Mouse (Mus musculus) hindbrain, embryonic 14.5 days (tissue): ENCODE measurements around the gene Vdr. TPM values are rescaled to one million over a fixed set of nuclear protein-coding genes. Genes with fewer than 3 reads are reported as not detected.

ENCODE experiments used
- ATAC-seq: fragments of 200-750 bp; cut with Nextera tagmentation; 2 replicates; pipeline ENCODE4 v1.8.0; 2017; ENCODE audit warnings: moderate number of reproducible peaks, mild to moderate bottlenecking, moderate TSS enrichment, moderate library complexity; ENCODE audit not compliant: low FRiP score
- DNase-seq: peaks from one replicate; pipeline ENCODE4 v3.0.0-alpha.2; 2015; ENCODE audit warnings: low spot score
- H3K27ac ChIP-seq: fragments of 300-500 bp; sonication (generic); 2 replicates; pipeline ENCODE4 v1.5.1; 2014; ENCODE audit warnings: mild to moderate bottlenecking, moderate library complexity
- H3K27me3 ChIP-seq: fragments of 300-500 bp; sonication (generic); 2 replicates; pipeline ENCODE4 v1.6.1; 2014; ENCODE audit warnings: mild to moderate bottlenecking, low read length, mixed read lengths; ENCODE audit not compliant: control insufficient read depth, insufficient read depth
- H3K36me3 ChIP-seq: fragments of 300-500 bp; sonication (generic); replicated peaks from 2 replicates; pipeline ENCODE4 v1.6.1; 2014; ENCODE audit not compliant: control insufficient read depth, insufficient read depth
- H3K4me1 ChIP-seq: fragments of 300-500 bp; sonication (generic); replicated peaks from 2 replicates; pipeline ENCODE4 v1.6.1; 2014; ENCODE audit warnings: antibody characterized with exemption, low read length, mixed read lengths; ENCODE audit not compliant: control insufficient read depth, insufficient read depth
- H3K4me2 ChIP-seq: fragments of 300-500 bp; sonication (generic); replicated peaks from 2 replicates; pipeline ENCODE4 v1.6.1; 2014; ENCODE audit warnings: mild to moderate bottlenecking, moderate library complexity
- H3K4me3 ChIP-seq: fragments of 300-500 bp; sonication (generic); replicated peaks from 2 replicates; pipeline ENCODE4 v1.5.1; 2014; ENCODE audit warnings: mild to moderate bottlenecking, low read length
- H3K9ac ChIP-seq: fragments of 300-500 bp; sonication (generic); 2 replicates; pipeline ENCODE4 v1.6.1; 2014
- H3K9me3 ChIP-seq: fragments of 300-500 bp; sonication (generic); 2 replicates; pipeline ENCODE4 v1.6.1; 2016; ENCODE audit warnings: low read length; ENCODE audit not compliant: control insufficient read depth
- WGBS: fragments of 180-500 bp; shearing (Covaris S2); extraction: QIAGEN DNeasy Blood & Tissue Kit; methylation state at CpG from one replicate; pipeline ENCODE4 v1.1.7; 2014; 5-methylcytosine and 5-hydroxymethylcytosine counted together
- polyA plus RNA-seq: library from polyadenylated mRNA; unstranded; fragments of >200 nt; fragmentation: Nextera tagmentation; extraction: Ambion mirVana; gene quantifications from 2 replicates; pipeline ENCODE4 v1.2.1, GENCODE M21; 2014

Gene Vdr
- polyA plus RNA-seq, 1 experiment from 2014 or later, result 0.27 TPM

DNA sequence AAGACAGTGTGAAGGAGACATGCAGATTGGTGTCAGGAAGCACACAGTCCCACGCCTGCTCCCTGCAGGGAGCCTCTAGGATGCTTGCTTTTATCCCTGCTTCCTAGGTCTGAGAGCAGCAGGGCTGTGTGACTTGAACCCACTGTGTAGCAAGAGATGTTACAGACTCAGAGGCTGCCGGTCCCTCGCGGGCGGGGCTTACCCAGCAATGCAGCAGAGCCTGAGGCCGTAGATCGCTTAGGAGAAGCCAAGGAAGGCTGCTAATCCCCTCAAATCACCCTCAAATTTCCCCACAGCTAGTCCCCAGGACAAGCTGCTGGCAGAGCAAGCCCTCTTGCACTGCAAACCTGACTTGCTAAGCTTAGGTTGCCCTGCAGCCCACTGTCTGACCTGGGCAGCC is 38.3 kb upstream of the Vdr start:
- Histone ChIP-seq H3K9me3 (no peaks in the 10 kb centered on the region), H3K9ac (no peak overlapping the region), H3K36me3 (no peaks in the 10 kb centered on the region), H3K27me3 (no peaks in the 10 kb centered on the region), H3K4me2 (no peak overlapping the region), H3K27ac (no peak overlapping the region), H3K4me1 (no peaks in the 10 kb centered on the region), H3K4me3 (no peak overlapping the region)
- ATAC-seq (no peak), DNase-seq (no peak)
- WGBS, result 50% methylated on average over 7 of the region's 7 CpGs

DNA sequence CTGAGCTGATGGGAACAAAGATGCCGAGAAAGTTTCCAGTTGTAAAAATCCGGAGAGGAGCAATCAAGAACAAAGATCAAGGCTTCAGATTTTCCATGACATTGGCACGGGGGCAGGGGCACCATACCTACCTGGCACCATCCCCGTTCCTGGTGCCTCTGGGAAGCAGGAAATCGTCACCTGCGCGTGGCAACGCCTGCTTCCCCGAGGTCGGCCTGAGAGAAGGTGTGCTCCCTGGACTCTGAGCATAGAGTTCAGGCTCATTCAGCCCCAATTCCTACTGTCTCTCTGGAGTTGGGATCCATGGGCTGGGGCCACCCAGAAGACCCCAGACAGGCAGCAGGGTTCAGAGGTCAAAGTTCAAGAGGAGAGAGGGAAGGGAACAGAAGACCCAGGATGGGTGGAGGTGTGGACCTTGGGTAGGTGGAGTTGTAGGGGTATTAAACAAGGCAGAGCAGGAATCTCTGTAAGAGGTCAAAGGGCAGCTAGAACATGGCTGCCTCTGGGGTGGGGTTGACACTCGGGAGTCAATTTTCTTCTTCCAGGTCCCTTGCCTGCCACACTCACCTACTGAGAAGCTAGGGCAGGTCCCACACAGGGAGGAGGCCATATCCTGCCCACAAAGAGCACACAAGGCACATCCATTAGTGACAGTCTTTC is 35.4 kb upstream of the Vdr start:
- ATAC-seq, result no peak
- 82% methylated on average over 11 of the region's 11 CpGs for WGBS
- no peak overlapping the region for H3K4me2 ChIP-seq
- H3K27me3 ChIP-seq, result no peaks in the 10 kb centered on the region
- no peaks in the 10 kb centered on the region for H3K4me1 ChIP-seq
- no peaks in the 10 kb centered on the region for H3K36me3 ChIP-seq
- H3K9me3 ChIP-seq, result no peaks in the 10 kb centered on the region
- H3K9ac ChIP-seq, result no peak overlapping the region
- no peak overlapping the region for H3K27ac ChIP-seq
- H3K4me3 ChIP-seq, result no peak overlapping the region
- DNase-seq, result no peak

- WGBS, result 84% methylated on average over 11 of the region's 11 CpGs
- DNase-seq, result no peak
- H3K27me3 ChIP-seq, result no peaks in the 10 kb centered on the region
- H3K9ac ChIP-seq, result no peak overlapping the region
- H3K9me3 ChIP-seq, result no peaks in the 10 kb centered on the region
- no peak overlapping the region for H3K27ac ChIP-seq
- H3K4me3 ChIP-seq, result no peak overlapping the region
- ATAC-seq, result no peak
- H3K4me1 ChIP-seq, result no peaks in the 10 kb centered on the region
- no peaks in the 10 kb centered on the region for H3K36me3 ChIP-seq
- no peak overlapping the region for H3K4me2 ChIP-seq
Observed at GRCm38 (mm10) chr15:97944919-97945574, 34.6 kb upstream of the Vdr start.

- WGBS, result 84% methylated on average over 8 of the region's 8 CpGs
- ATAC-seq, result no peak
Observed at GRCm38 (mm10) chr15:97943356-97943755, 32.9 kb upstream of the Vdr start.

DNA sequence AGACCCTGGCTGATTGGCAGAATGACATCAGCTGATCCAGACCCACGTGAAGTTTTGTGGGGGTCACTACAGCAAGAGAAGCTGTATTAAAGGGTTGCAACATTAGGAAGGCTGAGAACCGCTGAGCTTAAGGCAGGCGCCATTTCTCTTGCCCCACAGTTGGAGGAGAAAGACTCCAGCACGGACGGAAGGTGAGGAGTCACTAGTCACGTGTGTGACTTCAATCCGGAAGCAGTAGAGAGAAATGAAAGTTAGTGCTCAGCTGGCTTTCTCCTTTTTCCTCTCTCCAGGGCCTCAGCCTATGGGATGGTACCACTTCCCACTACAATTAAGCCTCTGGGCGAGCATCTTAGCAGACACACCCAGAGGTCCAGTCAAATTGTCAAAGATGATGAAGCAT is 32.1 kb upstream of the Vdr start:
- Histone ChIP-seq H3K9me3 (no peaks in the 10 kb centered on the region), H3K27ac (no peak overlapping the region), H3K9ac (no peak overlapping the region), H3K4me1 (no peaks in the 10 kb centered on the region), H3K27me3 (no peaks in the 10 kb centered on the region), H3K4me3 (no peak overlapping the region), H3K4me2 (no peak overlapping the region), H3K36me3 (no peaks in the 10 kb centered on the region)
- WGBS, result 89% methylated on average over 8 of the region's 8 CpGs
- no peak for DNase-seq
- ATAC-seq, result no peak

More at GRCm38 (mm10) chr15:97943356-97943755, 32.9 kb upstream of the Vdr start:
- Histone ChIP-seq H3K4me1 (no peaks in the 10 kb centered on the region), H3K27me3 (no peaks in the 10 kb centered on the region), H3K4me3 (no peak overlapping the region), H3K9me3 (no peaks in the 10 kb centered on the region), H3K4me2 (no peak overlapping the region), H3K36me3 (no peaks in the 10 kb centered on the region), H3K9ac (no peak overlapping the region), H3K27ac (no peak overlapping the region)
- DNase-seq, result no peak

DNA sequence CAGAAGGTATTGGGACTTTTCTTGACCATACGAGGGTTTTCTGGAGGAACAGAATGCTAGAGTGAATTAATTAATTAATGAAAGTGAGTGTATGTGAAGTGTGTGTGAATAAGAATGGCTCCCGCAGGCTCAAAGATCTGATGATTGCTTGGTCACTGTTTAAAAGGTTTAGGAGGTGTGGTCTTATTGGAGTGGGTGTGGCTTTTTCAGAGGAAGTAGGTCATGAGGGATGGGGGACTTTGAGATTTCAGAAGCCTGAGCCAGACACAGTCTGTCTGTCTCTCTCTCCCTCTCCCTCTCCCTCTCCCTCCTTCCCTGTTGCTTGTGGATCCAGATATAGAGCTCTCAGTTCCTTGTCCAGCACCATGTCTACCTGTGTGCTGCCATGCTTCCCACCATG is 30.9 kb upstream of the Vdr start:
- DNase-seq (no peak), ATAC-seq (no peak)
- WGBS, result 97% methylated on average over 2 of the region's 2 CpGs
- no peak overlapping the region for H3K4me2 ChIP-seq
- no peak overlapping the region for H3K4me3 ChIP-seq
- no peaks in the 10 kb centered on the region for H3K36me3 ChIP-seq
- H3K9me3 ChIP-seq, result no peaks in the 10 kb centered on the region
- H3K27me3 ChIP-seq, result no peaks in the 10 kb centered on the region
- H3K4me1 ChIP-seq, result no peaks in the 10 kb centered on the region
- H3K27ac ChIP-seq, result no peak overlapping the region
- H3K9ac ChIP-seq, result no peak overlapping the region

DNA sequence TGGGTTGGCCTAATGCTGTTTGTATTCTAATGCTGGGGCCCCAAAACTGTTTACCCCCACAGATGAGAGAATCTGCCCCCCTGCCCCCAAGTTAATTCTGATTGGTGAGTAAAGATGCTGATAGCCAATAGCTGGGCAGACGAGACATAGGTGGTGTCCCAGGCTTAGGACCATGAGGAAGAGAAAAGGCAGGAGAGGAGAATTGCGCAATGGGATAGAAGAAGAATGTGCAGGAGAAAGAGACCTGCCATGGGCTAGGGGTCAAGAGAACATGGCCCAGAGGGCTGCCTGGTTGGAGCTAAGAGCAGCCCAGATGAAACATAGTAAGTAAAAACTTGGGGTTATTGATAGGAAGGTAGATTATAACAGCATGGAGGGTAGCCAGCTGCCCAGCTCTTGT is 29.7 kb upstream of the Vdr start:
- Histone ChIP-seq H3K9me3 (no peaks in the 10 kb centered on the region), H3K4me2 (no peak overlapping the region), H3K4me1 (no peaks in the 10 kb centered on the region), H3K36me3 (no peaks in the 10 kb centered on the region), H3K27me3 (no peaks in the 10 kb centered on the region), H3K27ac (no peak overlapping the region), H3K9ac (no peak overlapping the region), H3K4me3 (no peak overlapping the region)
- no peak for DNase-seq
- ATAC-seq, result no peak
- WGBS, result 94% methylated on average over 2 of the region's 2 CpGs

GRCm38 (mm10) chr15:97938580-97938979 is 28.1 kb upstream of the Vdr start:
- Histone ChIP-seq H3K36me3 (no peaks in the 10 kb centered on the region), H3K27me3 (no peaks in the 10 kb centered on the region), H3K4me1 (no peaks in the 10 kb centered on the region), H3K4me2 (no peak overlapping the region), H3K9ac (no peak overlapping the region), H3K9me3 (no peaks in the 10 kb centered on the region), H3K27ac (no peak overlapping the region), H3K4me3 (no peak overlapping the region)
- 52% methylated on average over 6 of the region's 6 CpGs for WGBS
- no peak for DNase-seq
- ATAC-seq, result no peak

GRCm38 (mm10) chr15:97932441-97932840 is 22.0 kb upstream of the Vdr start:
- Histone ChIP-seq H3K4me3 (no peak overlapping the region), H3K27me3 (no peaks in the 10 kb centered on the region), H3K9me3 (no peaks in the 10 kb centered on the region), H3K4me2 (no peak overlapping the region), H3K27ac (no peak overlapping the region), H3K4me1 (no peaks in the 10 kb centered on the region), H3K9ac (no peak overlapping the region), H3K36me3 (no peaks in the 10 kb centered on the region)
- no peak for ATAC-seq
- no peak for DNase-seq
- 92% methylated on average over 12 of the region's 12 CpGs for WGBS
